Mouse (Mus musculus) c-Kit-negative CD71-positive TER-119-positive erythroid progenitor cells, embryonic 14.5 days (primary cell): ENCODE measurements around the gene Rora.

Experiments used
- DNase-seq: peaks from one replicate; pipeline ENCODE4 v3.0.0-alpha.2; 2013; ENCODE audit warnings: low read depth, low spot score

The Rora gene

DNA sequence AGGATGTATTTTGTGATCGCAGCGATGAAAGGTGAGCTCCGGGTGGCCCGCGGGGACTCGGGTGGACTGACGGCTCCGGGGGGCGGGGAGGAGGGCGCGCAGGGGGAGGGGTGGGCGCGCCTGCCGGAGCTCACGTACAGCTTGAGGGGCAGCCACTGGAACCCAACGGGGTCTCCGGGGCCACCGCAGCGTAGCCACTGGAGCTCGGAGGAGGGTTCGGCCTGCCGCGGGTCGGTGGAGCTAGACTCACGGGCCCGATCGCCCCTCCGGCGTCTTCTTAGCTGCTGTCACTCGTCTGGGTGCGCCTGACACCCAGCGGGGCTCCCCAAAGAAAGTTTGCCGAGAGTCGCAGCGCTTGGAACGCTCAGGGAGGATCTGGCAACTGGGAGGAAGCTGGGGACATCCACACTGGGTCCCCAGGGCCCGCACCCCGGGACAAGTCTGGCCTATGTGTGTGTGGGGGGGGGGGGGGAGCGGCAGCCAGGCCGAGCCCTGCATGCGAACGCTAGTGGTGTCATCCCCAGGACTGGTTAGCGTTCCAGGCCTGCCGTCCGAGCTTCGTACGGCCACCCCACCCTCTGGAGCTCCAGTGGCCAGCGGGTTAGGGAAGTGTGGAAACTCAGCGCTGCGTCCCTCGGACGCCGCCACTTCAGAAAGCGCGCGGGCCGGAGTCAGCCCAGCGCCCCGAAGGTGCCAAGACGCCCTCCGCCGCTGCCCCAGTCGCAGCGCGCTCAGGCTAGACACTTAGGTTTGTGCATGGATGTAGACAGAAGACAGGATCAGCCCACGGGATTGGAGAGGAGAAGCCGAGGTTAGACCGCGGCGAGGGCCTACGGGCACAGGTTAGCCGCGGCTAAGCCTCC is 636.7 kb downstream of the Rora start:
- no peak for DNase-seq

DNA sequence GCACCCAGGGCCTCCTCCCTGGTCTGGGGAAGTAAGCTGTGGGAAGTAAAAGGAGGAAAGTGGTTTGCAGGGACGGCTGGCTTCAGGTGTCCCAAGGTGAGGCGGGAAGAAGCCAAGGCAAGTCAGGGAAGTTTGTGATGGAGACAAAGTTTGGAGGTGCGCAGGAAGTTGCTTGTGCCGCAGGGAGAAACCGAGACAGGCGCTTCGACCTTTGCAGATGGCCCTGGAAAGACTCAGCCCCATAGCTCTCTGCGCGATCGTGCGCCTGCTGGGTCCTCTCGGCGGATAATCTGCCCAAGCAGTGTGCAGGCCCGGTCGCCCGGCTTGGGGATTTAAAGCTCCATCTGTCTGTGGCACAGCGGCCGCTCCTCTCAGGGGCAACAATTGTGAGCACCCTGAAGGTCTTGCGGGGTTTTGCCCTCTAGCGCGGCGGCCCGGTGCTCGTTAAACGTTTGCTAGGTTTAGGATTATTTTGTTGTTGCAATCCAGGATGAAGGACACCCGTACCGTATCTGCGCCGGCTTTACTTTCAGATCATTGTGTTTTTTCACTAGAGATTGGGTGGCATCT is 637.4 kb downstream of the Rora start:
- no peak for DNase-seq

DNA sequence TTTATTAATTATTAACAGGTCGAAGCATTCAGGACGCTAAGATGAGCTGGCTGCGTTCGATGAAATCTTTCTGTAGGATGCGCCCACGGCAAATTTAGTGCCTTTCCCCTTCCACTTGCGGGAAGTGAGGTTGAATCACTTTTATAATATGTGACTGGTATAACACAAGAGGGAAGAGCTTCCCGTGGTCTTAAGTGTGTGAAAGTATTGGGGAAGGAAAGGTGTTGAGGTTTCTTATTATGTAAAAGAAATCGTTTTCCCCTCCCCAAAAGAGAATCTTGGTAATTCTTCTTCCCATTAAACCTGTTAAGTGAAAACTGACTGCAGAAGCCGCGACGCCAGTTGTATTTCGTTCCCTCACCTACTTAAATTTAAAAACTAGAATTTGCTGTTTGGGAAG is 637.9 kb downstream of the Rora start:
- no peak for DNase-seq

DNA sequence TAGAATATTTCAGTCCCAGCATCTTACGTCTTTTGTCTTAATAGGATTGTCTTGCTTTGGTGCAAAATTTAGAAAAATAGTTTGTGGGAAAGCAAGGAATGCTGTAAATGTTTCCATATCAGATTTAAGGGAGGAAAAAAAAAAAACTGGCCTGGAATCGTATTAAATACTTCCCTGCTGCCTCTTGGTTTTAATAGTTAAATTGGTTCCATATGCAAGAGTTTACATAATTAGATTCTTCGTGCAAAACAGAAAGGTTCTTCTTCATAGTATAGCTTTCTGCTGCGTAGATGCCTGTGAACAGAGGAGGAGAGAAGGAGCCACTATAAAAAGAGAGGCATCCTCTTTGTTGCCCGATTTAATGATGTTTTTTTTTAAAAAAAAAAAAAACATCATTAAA is 638.8 kb downstream of the Rora start:
- no peak for DNase-seq

DNA sequence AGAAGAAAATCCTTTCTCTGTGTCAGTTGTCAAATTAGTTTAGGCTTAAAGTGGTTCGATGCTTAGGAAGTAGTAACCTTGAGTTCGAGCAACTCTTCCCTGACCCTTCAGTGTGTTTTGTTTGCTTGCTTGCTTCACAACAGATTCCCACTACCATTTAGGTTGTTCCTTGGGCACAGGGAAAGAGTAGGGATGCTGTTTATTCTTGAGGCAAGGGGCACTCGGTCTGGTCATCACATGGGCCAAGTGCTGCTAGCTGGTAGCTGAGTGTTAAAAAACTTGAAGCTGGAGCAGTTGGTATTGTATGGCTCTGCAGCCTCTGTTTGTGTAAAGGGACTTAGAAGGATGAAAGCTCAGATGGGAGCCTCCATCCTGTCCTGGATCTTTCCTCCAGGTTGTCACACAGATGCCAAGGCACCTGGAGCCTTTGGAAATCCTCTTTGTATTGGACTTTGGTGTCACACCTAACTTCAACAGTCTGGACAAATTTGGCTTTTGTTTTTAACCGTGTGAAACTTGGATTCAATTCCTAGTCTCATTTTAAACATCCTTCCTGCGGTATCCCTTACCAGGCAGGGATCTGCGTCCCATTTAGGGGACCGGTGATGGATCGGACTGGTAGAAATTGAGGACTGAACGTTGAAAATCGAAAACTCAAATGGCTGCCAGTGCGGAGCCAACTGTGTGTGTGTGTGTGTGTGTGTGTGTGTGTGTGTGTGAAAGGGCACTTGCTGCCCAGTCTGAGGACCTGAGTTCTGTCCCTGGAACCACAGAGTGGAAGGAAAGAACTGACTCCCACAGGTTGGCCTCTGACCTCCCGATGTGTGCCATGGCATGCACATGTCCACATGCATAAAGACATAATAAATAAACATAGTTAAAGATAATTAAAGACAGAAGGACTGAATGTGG is 639.4 kb downstream of the Rora start:
- no peak for DNase-seq

DNA sequence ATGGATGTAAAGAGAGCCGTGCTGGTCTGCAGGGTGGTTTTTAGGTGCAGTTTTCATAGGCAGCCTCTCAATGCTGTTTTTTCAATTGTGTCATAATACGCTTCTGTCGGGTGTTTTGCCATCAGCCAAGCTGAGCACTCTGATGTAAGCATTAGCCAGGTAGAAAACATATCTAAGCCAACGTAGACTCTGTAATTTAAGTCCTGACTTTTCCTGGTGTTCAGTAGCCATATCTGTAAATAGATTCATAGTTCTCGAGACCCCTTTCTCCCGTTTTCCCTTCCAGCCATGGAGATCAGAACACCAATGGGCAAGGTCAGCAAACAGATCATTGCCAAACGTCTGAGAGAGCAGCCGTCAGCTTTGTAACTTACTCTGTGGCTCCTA is 640.1 kb downstream of the Rora start:
- no peak for DNase-seq

DNA sequence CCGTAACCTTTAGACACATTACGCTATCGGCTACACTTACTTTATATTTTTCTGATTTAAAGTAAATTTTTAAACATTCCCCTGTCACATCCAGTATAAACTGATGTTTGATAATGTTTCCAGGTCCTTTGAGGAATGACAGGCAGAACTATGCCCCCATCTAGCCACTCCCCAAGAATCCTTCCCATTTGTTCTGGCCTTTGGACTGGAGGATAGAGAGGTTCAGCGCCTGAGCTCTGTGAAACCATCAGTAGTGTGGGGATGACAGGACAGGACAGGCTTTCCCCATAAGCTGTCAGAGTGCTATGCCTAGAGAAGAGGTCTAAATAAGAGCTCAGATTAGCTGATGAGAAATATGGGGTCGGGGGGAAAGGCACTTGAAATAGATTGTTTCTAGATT is 640.8 kb downstream of the Rora start:
- no peak for DNase-seq

DNA sequence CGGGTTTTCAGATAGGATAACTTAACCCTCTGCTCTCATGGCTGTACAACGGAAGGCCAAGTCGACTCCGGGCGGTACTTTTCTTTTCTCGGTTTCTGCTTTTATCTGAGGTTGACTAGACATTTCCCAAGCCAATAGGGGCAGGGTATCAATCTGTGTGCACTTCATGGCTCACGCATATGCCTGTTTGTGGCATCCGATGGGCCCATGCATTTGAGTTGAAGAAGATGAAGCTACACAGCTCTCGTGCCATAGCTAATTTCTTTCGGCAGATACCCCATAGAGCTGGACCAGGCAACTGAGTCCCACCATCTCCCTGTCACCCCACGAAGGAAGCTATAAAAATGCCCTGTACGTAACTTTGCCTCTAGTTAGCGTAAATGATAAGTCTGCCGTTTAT is 641.3 kb downstream of the Rora start:
- no peak for DNase-seq

DNA sequence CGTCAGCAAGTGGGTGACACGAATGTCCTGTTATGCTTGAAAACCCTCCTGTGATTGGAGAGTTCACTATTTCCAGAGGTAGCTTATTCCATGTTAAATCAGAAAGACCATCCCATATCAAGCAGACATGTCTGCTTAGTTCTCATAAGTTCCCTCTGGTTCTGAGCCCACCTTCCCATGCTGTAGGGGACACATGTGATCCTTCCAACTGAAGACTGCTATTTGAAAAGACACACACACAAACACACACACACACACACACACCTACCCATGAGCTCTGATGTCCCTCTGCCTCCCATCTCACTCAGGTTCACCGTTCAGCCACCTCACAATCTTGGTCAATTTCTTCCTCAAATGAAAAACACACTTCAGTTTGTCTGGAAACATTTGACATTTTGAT is 642.2 kb downstream of the Rora start:
- no peak for DNase-seq

DNA sequence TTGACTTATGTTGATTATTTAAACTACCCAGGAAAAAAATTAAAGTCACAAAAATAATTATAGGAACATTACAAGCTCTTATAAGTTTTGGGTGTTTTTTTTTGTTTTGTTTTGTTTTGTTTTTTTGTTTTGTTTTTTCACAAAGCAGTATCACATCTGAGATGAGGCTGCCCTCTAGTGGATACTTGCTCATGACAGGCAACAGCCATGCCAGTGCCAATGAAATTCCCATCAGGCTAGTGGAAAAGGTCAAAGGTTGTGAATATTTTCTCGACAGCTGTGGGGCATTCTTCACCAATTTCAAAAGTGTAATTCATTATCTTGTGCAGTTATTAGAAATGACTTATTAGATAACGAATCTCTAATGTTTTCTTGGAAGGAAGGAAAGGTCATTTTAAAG is 642.8 kb downstream of the Rora start:
- DNase-seq: no peak

DNA sequence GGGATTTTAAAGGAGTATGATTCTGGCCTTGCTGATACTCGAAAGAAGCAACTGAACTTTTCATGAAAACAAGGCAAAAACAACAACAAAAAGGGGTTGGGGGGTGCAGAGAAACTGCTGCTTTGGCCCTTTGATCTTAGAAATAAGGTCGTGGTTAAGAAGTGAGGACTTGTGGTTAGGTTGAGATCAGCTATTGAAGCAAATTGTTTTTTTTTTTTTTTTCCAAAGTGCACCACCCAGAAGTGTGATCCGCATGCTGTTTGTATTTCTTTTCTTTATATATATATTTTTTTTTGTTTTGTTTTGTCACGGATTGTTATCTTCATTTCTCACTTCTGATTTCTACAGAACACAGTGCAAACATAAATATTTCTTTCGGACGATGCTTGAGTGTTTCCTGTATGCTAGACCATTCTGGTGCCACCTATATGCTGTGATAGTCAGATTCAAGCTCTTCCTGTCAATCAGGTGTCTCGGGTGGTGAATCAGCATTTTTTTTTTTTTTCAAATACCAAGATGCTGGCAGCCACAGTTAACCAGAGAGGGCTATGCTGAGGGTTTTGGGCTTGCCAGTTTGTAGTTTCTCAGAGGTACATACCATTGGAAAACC is 644.3 kb downstream of the Rora start:
- DNase-seq: no peak

DNA sequence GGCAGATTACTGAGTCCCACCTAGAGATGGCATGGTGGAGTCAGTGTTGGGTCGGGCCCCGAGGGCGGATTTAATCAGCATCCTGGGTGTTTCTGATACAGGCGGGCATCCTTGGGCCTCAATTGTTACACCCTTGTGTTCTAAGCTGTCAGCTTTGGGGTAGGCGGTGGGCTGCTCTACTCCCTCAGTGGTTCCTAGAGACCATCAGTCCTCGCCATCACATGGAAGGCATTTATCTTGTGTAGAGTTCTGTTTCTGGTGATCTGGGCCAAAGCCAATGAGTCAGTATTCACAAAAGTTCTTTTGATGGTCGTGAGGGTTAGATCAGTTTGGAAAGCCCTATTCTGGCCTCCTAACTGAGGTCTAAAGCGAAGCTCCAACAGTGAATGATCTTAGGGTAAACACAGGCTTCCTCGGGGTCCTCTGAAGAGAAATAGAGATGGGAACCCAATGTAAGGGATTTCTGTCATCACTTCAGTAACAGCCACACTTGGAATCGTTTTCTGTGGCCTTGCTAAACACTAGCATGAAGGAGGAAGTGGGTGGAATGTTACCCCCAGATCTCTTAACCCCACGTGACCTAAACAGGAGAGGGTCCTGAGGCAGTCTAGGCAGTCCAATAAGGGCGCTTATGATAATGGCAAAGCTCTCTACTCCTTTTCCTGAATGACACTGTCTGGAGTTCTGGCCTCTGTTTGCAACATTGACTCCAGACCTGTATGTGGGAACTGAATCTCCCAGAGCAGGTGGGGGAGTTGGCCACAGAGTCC is 645.2 kb downstream of the Rora start:
- DNase-seq: no peak

DNA sequence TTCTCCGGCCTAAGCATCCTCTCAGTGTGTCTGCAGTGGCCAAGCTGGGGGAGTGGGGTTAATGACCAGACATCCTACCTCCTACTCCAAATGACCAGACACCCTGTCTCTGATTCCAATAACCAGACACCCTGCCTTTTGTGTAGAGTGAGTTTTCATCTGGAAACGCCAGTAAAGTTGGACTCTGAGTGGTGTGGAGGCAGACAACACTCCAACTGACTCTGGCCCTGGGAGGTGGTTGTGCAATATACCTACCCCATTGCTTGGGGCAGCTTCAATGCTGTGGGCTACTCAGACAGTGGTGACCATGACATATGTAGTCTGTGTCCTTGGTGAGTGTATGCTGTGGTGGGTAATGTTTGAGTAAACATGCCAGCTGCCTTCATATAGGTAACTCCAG is 645.9 kb downstream of the Rora start:
- no peak for DNase-seq

DNA sequence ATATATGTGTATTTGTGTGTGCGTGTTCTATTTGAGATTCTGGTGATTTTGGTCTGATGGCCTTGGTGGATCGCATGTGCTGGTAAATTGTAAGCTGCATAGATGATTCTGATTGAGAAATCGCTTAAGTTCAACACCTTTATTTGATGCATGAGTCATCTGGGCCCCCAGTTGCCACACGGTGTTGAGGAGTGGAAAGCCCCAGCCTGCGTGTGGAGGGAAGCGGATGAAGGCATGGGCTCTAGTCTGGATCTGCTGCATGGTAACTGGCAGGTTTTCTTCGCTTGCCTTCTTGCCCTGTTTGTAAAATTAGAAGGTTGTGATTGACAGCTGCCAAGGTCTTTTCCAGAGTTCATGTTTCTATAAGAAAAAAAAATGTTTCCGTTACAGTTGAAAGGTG is 646.7 kb downstream of the Rora start:
- DNase-seq: no peak

DNA sequence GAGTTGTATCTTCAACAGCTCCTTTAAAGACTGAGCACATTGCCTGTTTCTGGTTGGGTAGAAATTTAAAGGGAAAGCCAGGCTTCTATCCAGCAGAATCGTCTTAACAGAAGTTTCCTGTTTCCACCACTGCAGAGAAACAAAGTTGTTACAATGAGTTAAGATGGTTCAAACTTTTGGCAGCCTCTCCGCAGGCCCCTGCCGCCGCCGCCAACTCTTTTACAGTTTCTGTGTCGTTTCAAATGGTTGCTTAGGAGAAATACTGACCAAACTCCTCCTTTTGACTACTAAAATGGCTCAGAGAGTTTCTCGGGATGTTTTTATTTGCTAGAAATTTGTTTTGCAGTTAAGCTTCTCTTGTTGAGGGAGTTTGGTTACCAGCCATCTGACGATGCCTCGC is 647.9 kb downstream of the Rora start:
- no peak for DNase-seq

DNA sequence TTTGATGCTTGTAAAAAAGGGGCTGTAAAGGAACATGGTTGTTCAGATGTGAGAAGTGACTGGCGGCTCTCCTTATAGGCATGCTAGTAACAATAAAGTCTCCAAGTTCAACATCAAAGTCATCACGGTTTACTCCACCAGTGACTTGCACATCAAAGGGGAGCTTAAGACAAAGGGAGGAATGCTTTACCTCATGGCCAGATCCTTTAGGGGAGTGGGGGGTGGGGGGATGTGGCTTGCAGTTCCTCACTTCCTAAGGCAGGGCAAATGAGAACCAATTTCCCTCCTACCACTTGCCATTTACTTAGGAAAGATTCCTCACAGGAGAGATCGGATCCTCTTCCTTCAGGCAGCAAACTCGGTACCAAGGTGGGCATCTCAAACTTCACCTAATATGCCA is 648.4 kb downstream of the Rora start:
- DNase-seq: no peak

DNA sequence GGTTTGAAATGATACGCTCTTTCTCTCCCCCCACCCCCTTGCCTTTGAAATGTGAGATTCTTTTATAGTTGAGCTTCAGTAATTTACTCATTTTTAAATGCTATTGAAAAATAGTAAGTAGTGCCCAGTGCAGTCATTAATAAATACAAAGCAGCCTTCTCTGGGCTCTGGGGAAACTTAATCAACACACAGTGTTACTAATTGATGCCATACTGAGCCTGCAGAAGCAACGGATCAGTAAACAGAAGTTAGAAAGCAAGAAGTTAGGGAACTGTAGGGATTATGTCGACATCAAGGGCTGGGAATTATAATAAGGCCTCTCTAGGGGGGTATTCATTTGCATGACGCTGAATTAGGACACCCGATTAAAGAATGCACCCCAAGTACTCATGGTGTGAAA is 649.3 kb downstream of the Rora start:
- no peak for DNase-seq

DNA sequence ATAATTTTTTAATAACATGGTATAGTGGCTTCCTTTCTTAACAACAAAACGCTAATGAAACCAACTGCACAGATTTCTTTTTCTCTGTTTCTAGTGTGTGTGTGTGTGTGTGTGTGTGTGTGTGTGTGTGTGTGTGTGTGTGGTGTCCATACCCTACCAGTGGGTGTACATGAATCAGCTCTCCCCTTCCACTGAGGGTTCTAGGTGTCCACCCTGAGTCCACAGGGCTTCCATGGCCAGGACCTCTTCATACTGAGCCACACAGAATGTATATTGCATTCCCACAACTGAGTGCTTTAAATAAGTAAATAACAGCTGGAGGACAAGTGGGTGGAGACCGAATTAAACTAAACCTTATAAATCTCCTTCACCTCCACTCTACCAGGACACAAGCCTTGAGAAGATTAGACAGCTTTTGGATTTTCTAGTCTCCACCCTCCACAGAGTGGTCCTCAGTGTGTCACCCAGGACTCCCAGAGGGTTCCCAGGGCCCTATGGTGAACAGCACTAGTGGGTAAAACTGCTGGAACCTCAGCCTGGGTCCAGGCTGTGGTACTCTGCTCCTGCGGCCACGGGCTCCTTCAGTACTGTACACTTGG is 649.9 kb downstream of the Rora start:
- no peak for DNase-seq

DNA sequence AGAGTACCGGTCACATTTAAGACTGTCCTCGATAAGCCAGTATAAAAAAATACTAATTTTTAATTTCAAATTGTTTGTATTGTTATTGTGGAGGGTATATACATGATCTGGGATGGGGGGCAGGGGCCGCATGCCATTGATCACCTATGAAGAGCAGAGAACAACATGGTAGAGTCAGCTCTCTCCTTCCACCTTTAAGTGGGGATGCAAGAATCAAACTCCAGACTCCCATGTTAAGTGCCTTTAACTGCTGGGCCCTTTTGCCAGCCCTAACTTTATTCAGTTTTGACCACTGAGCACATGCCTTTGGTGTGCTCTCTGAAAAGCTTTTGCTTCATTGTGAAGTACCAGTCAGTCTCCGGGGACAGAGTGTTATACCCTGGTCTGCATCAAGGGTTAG is 650.4 kb downstream of the Rora start:
- no peak for DNase-seq

DNA sequence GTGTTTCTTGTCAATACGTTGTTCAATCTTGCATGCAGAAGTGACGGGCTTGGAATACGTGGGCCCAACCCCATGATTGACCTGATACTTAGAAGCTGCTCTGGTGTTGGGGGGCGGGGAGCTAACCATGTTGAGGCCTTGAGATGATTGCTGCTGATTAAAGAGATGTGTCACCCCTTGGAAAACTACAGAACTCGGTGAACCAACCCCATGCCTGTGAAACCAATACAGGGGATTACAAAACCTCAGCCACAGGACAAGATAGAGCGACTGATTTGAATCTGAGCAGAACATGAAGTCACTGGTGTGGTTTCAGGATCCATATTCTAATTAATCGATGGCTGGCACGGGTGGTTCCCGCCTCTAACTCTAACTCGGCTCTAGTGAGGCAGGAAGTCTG is 650.9 kb downstream of the Rora start:
- DNase-seq: no peak

DNA sequence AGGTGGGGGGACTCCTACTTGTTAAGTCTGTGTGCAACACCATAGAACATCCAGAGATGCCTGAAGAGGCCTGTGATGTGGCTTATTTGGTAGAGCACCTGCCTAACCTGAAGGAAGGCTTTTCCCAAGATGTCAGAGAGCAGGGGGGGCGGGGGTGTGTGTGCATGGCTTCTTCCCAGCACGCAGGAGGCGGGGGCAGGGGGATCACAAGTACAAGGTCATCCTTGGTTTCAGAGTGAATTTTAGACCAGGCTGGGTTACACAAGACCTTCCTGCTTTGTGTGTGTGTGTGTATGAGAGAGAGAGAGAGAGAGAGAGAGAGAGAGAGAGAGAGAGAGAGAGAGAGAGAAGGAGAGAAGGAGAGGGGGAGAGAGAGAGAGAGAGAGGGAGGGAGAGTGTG is 651.4 kb downstream of the Rora start:
- no peak for DNase-seq
